Mouse (Mus musculus) hindbrain, embryonic 10.5 days (tissue): ENCODE data around the gene Nfib. TPM values are rescaled to one million over a fixed set of nuclear protein-coding genes. Genes with fewer than 3 reads are reported as not detected.
"Not testable (repeated sequence)": the region's sequence is repeated elsewhere in the genome, so short reads cannot be mapped to it uniquely, and the experiment has no call there.

ENCODE experiments used
- DNase-seq: peaks from one replicate; pipeline ENCODE4 v3.0.0-alpha.2; 2017; ENCODE audit warnings: low spot score
- H3K27ac ChIP-seq: fragments of 300-500 bp; sonication (generic); 2 replicates; pipeline ENCODE4 v1.5.1; 2016; ENCODE audit warnings: mild to moderate bottlenecking, moderate library complexity
- H3K27me3 ChIP-seq: fragments of 300-500 bp; sonication (generic); 2 replicates; pipeline ENCODE4 v1.6.1; 2016; ENCODE audit warnings: mild to moderate bottlenecking; ENCODE audit not compliant: poor library complexity, insufficient read depth, severe bottlenecking
- H3K36me3 ChIP-seq: fragments of 300-500 bp; sonication (generic); 2 replicates; pipeline ENCODE4 v1.6.1; 2016; ENCODE audit warnings: mild to moderate bottlenecking, moderate library complexity
- H3K4me1 ChIP-seq: fragments of 300-500 bp; sonication (generic); replicated peaks from 2 replicates; pipeline ENCODE4 v1.6.1; 2016; ENCODE audit warnings: mild to moderate bottlenecking
- H3K4me3 ChIP-seq: fragments of 300-500 bp; sonication (generic); 2 replicates; pipeline ENCODE4 v1.5.1; 2016; ENCODE audit warnings: mild to moderate bottlenecking, moderate library complexity
- H3K9me3 ChIP-seq: fragments of 300-500 bp; sonication (generic); 2 replicates; pipeline ENCODE4 v1.6.1; 2016; ENCODE audit warnings: mild to moderate bottlenecking, moderate library complexity
- WGBS: fragments of 180-500 bp; shearing (Covaris S2); methylation state at CpG from one replicate; pipeline ENCODE4 v1.1.7; 2016; 5-methylcytosine and 5-hydroxymethylcytosine counted together
- polyA plus RNA-seq: library from polyadenylated mRNA; unstranded; fragments of >200 nt; fragmentation: Nextera tagmentation; extraction: Ambion mirVana; gene quantifications from 2 replicates; pipeline ENCODE4 v1.2.1, GENCODE M21; 2016

Nfib gene
- polyA plus RNA-seq, 1 experiment from 2014 or later, result 17.3 TPM

DNA sequence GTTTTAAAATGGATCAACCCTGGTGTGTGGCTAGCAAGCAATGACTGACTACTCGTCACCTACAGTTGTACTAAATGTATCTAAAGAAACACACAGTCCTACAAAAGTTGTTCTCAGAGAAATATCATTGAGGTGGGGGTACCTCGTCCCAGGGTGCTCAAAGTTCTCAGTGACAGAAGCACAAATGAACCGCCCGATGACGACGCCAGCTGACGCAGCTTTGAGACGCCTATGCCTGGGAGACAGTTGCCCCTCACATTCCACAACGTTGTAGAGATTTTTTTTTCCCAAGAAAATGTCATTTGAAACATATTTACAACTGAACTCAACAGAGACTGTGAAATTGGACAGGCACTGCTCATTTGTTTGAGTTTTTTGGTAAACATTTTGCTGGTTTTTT is 414.9 kb downstream of the Nfib start:
- Histone ChIP-seq H3K9me3 (no peaks in the 10 kb centered on the region), H3K4me1 (peaks cover 47% of the 10 kb centered on the region), H3K36me3 (no peaks in the 10 kb centered on the region), H3K4me3 (no peak overlapping the region), H3K27me3 (peaks cover 73% of the 10 kb centered on the region), H3K27ac (no peak overlapping the region)
- no peak for DNase-seq
- WGBS, result 44% methylated on average over 9 of the region's 9 CpGs

- no peak overlapping the region for H3K4me3 ChIP-seq
- WGBS, result 73% methylated on average over 7 of the region's 7 CpGs
- peaks cover 70% of the 10 kb centered on the region for H3K27me3 ChIP-seq
- H3K9me3 ChIP-seq, result no peaks in the 10 kb centered on the region
- H3K27ac ChIP-seq, result no peak overlapping the region
- peaks cover 47% of the 10 kb centered on the region for H3K4me1 ChIP-seq
- no peaks in the 10 kb centered on the region for H3K36me3 ChIP-seq
- DNase-seq, result no peak
These were observed 416.0 kb downstream of the Nfib start for GRCm38 (mm10) chr4:82289596-82289995.

DNA sequence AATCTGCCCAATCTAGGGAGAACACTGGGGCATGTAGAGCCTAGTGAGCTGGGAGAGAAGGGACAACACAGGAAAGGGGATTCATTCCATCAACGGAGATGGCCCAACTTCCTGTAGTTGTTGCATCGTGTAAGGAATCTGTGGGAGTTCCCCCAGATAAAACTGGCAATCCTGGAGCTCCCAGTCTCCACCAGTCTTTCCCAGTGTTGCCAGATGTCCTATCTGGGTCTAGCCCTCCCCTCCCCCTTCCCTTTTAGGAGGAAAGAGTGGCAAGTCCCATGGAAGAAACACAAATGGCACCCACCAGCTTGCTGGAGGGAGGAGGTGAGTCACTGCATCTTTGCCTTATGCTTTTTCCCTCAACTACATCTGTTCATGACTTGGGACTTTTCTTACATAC is 417.4 kb downstream of the Nfib start:
- no peaks in the 10 kb centered on the region for H3K36me3 ChIP-seq
- H3K4me3 ChIP-seq, result no peak overlapping the region
- no peaks in the 10 kb centered on the region for H3K9me3 ChIP-seq
- H3K27ac ChIP-seq, result no peak overlapping the region
- 84% methylated on average over 2 of the region's 2 CpGs for WGBS
- H3K27me3 ChIP-seq, result peaks cover 55% of the 10 kb centered on the region
- peaks cover 37% of the 10 kb centered on the region for H3K4me1 ChIP-seq
- DNase-seq, result no peak

GRCm38 (mm10) chr4:82287454-82287853 is 418.1 kb downstream of the Nfib start:
- DNase-seq, result no peak
- H3K4me1 ChIP-seq, result peaks cover 32% of the 10 kb centered on the region
- 95% methylated on average over 2 of the region's 2 CpGs for WGBS
- H3K27ac ChIP-seq, result no peak overlapping the region
- no peaks in the 10 kb centered on the region for H3K36me3 ChIP-seq
- H3K4me3 ChIP-seq, result no peak overlapping the region
- no peaks in the 10 kb centered on the region for H3K9me3 ChIP-seq
- H3K27me3 ChIP-seq, result peaks cover 49% of the 10 kb centered on the region

DNA sequence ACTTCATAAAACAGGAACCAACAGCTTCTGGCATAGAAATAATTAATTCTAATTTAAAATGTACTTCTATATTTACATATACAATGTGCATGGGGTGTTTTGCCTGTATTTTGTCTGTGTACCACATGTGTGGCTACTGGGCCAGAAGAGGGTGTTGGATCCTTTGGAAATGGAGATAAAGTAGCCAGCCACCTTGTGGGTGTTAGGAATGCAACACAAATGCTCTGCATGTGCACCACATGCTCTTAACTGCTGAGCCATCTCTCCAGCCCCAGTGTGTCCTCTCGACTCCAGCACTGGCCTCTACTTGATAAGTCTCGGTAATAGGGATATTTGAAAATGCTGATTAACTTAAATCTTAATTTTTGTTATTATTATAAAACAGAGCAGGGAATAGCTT is 418.6 kb downstream of the Nfib start:
- DNase-seq, result no peak
- WGBS, result 86% methylated on average over 2 of the region's 2 CpGs
- no peaks in the 10 kb centered on the region for H3K9me3 ChIP-seq
- H3K36me3 ChIP-seq, result no peaks in the 10 kb centered on the region
- no peak overlapping the region for H3K27ac ChIP-seq
- no peak overlapping the region for H3K4me3 ChIP-seq
- peaks cover 28% of the 10 kb centered on the region for H3K4me1 ChIP-seq
- H3K27me3 ChIP-seq, result peaks cover 49% of the 10 kb centered on the region

- no peak overlapping the region for H3K4me3 ChIP-seq
- no peak for DNase-seq
- no peaks in the 10 kb centered on the region for H3K36me3 ChIP-seq
- H3K27me3 ChIP-seq, result peaks cover 27% of the 10 kb centered on the region
- WGBS, result 94% methylated on average over 6 of the region's 6 CpGs
- no peak overlapping the region for H3K27ac ChIP-seq
- H3K9me3 ChIP-seq, result no peaks in the 10 kb centered on the region
- H3K4me1 ChIP-seq, result 0 out of 2 replicates have a peak, but pooled peaks cover 3% of the 10 kb centered on the region
These were observed 422.0 kb downstream of the Nfib start for GRCm38 (mm10) chr4:82283536-82283935.

DNA sequence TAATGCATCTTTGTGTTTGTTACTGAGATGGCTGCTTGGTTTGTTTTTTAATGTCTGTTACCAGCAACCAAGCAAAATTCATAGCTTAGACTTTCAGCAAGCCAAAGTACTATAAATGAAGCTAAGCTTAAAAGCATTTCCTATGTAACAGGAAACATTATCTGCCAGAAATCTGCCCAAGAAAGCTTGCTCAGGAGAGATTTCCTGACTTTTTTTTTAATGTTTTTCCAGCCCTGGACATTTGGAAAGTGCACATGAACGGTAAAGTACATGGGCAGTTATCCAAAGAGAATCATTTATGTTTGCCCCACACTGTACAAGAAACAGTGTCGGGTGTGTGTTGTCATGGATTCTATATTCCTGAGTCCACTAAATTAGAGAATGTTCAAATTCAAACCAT is 429.6 kb downstream of the Nfib start:
- WGBS, result 87% methylated on average over 2 of the region's 2 CpGs
- Histone ChIP-seq H3K4me3 (no peak overlapping the region), H3K36me3 (no peaks in the 10 kb centered on the region), H3K4me1 (peaks cover 7% of the 10 kb centered on the region), H3K27ac (no peak overlapping the region), H3K9me3 (no peaks in the 10 kb centered on the region), H3K27me3 (no peaks in the 10 kb centered on the region; the same call in 1 of the 2 replicates)
- no peak for DNase-seq

DNA sequence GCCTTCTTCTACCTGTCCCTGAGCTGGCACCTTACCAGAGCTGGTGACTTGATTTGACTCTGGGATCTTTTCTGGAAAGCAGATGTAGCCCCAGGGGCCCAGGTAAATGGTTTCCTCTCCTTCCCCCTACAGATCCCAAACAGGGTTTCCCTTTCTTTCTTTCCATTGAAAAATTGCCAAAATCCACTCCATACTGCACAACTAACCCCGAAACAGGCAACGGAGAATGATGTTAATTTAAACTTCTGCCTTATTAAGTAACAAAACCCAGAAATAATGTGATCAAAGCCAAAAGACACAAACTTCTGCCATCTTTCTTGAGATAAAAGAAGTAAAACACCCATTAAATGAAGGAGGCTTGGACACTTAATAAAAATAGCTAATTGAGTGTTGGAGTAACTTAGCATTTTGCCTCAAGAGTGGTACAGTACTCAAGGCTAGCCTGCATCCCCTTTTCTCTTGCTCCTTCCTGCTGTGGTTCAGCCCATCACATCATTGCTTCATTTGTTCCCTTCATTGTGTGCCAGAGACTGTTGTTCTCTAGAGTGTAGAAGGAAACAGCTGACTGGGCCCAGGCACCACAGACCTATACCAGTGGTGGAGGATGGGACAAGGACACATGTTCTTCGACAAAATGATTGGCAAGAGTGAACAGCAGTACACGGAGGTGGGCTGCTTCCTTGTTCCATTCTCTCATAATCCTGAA is 432.3 kb downstream of the Nfib start:
- Histone ChIP-seq H3K4me1 (peaks cover 7% of the 10 kb centered on the region), H3K4me3 (no peak overlapping the region), H3K36me3 (no peaks in the 10 kb centered on the region), H3K27ac (no peak overlapping the region), H3K27me3 (no peaks in the 10 kb centered on the region), H3K9me3 (no peaks in the 10 kb centered on the region)
- no peak for DNase-seq
- 97% methylated on average over 4 of the region's 4 CpGs for WGBS

- H3K4me3 ChIP-seq, result no peak overlapping the region
- 77% methylated on average over 4 of the region's 4 CpGs for WGBS
These were observed 433.5 kb downstream of the Nfib start for GRCm38 (mm10) chr4:82272099-82272498.

DNA sequence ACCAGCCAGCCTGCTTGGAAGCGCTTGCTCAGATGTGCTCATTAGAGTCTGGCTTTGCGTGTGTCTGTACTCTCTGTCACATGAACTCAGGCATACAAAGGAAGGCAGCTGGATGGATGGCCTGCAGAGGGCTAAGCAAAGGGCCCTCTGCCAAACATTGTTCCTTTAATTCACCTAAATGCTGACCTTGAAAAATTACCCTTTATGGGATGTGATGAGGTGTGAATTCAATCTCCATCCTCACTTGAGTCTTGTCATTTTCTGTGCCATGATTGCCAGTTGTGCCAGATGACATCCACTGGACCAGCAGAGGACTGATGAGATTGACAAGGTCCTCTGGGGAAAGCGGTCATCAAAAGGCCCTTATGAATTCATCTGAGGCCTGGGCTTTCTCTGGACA is 434.0 kb downstream of the Nfib start:
- 71% methylated on average over 3 of the region's 3 CpGs for WGBS
- Histone ChIP-seq H3K36me3 (no peaks in the 10 kb centered on the region), H3K27ac (peak overlapping the region; percentile 8; the same call in 1 of the 2 replicates), H3K9me3 (no peaks in the 10 kb centered on the region), H3K4me3 (no peak overlapping the region), H3K27me3 (no peaks in the 10 kb centered on the region), H3K4me1 (peaks cover 7% of the 10 kb centered on the region)
- DNase-seq, result no peak

More at GRCm38 (mm10) chr4:82272099-82272498, 433.5 kb downstream of the Nfib start:
- Histone ChIP-seq H3K27me3 (no peaks in the 10 kb centered on the region), H3K36me3 (no peaks in the 10 kb centered on the region), H3K27ac (no peak overlapping the region), H3K9me3 (no peaks in the 10 kb centered on the region), H3K4me1 (peaks cover 7% of the 10 kb centered on the region)
- no peak for DNase-seq

DNA sequence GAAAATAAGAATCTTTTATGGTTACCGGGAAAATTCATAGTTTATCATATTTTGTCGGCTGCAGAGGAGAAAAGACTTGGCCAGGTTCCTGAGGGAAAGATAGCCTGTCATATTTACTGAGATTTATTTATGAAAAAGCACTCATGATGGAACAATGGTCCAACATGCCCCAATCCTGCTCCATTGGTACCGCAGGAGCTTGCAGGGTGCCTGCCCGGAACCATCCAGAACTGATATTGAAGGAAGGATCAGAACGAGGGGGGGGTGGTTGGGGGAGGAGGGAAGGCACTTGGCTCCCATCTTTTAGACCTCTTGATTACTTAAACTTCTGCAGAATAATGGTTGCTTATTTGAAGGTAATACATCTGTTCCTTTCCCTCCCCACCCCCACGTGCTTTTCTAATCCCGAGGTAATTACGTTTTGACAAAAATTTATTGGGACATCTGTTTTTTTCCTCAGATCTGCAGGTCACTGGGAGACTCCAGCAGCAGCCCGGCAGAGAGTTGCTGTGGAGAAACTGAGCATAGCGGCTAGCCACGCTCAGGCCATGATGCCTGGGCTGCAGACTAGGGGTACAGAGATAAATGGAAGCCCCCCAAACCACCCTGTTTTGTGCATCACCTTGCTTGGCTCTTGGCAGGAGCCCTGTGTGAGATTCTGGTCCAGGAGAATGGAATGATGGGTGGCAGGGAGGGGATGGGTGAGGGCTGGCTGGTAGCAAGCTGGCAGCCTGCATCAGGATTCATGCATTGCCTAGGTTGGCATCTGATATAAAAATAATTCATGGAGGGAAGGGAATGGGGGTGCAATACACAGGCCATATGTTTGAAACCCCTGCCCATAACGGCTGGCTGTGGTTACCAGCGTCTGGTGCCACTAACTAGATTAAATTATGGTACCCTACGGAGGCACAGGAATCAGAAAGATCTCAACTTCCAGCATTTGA is 437.4 kb downstream of the Nfib start:
- Histone ChIP-seq H3K4me1 (peaks cover 10% of the 10 kb centered on the region), H3K27ac (no peak overlapping the region)
- 83% methylated on average over 14 of the region's 14 CpGs for WGBS

GRCm38 (mm10) chr4:82266066-82266619 is 439.4 kb downstream of the Nfib start:
- no peaks in the 10 kb centered on the region for H3K36me3 ChIP-seq
- WGBS, result 55% methylated on average over 4 of the region's 4 CpGs
- peaks cover 2% of the 10 kb centered on the region for H3K4me1 ChIP-seq
- H3K9me3 ChIP-seq, result no peaks in the 10 kb centered on the region
- no peak for DNase-seq
- no peak overlapping the region for H3K27ac ChIP-seq
- no peak overlapping the region for H3K4me3 ChIP-seq
- no peaks in the 10 kb centered on the region for H3K27me3 ChIP-seq

More for the DNA sequence above, 437.4 kb downstream of the Nfib start:
- Histone ChIP-seq H3K36me3 (no peaks in the 10 kb centered on the region), H3K4me3 (no peak overlapping the region), H3K9me3 (no peaks in the 10 kb centered on the region), H3K27me3 (no peaks in the 10 kb centered on the region)
- no peak for DNase-seq

- DNase-seq, H3K4me3 ChIP-seq: not testable (repeated sequence)
- 91% methylated on average over 1 of the region's 1 CpGs for WGBS
These were observed 447.0 kb downstream of the Nfib start for GRCm38 (mm10) chr4:82258545-82258944.

More at GRCm38 (mm10) chr4:82258545-82258944, 447.0 kb downstream of the Nfib start:
- H3K27me3 ChIP-seq, H3K36me3 ChIP-seq, H3K4me1 ChIP-seq, H3K27ac ChIP-seq, H3K9me3 ChIP-seq: not testable (repeated sequence)
